Mouse (Mus musculus): ENCODE results near the gene Ecel1. TPM values are rescaled to one million over a fixed set of nuclear protein-coding genes. Genes with fewer than 3 reads are reported as not detected.

The Ecel1 gene
- total RNA-seq (2014; fragmentation: Nextera tagmentation) = not detected in 2 replicates
- total RNA-seq (2017) = not detected in 2 replicates

- ATAC-seq (replicated peaks; ENCODE audit: low FRiP score, low TSS enrichment, poor library complexity, severe bottlenecking) = no peak
Measured at GRCm38 (mm10) chr1:87156199-87156587, at the start of gene Ecel1. Ecel1 (minus strand) TSS chr1:87156521.

GRCm38 (mm10) chr1:87205502-87205901, 49.2 kb upstream of the Ecel1 start:
- no peak for ATAC-seq (replicated peaks; ENCODE audit: low FRiP score, low TSS enrichment, poor library complexity, severe bottlenecking)

GRCm38 (mm10) chr1:87205038-87205437, 48.7 kb upstream of the Ecel1 start:
- no peak for ATAC-seq (replicated peaks; ENCODE audit: low FRiP score, low TSS enrichment, poor library complexity, severe bottlenecking)

- ATAC-seq (replicated peaks; ENCODE audit: low FRiP score, low TSS enrichment, poor library complexity, severe bottlenecking) = no peak
Measured at GRCm38 (mm10) chr1:87204465-87204864, 48.1 kb upstream of the Ecel1 start, which contains the start of gene Chrng. Chrng (plus strand) TSS chr1:87204657.

GRCm38 (mm10) chr1:87203779-87204178, 47.5 kb upstream of the Ecel1 start:
- no peak for ATAC-seq (replicated peaks; ENCODE audit: low FRiP score, low TSS enrichment, poor library complexity, severe bottlenecking)

GRCm38 (mm10) chr1:87201848-87202247, 45.5 kb upstream of the Ecel1 start:
- ATAC-seq (replicated peaks; ENCODE audit: low FRiP score, low TSS enrichment, poor library complexity, severe bottlenecking) = no peak

GRCm38 (mm10) chr1:87200811-87201210, 44.5 kb upstream of the Ecel1 start:
- ATAC-seq (replicated peaks; ENCODE audit: low FRiP score, low TSS enrichment, poor library complexity, severe bottlenecking) = no peak

- no peak for ATAC-seq (replicated peaks; ENCODE audit: low FRiP score, low TSS enrichment, poor library complexity, severe bottlenecking)
Measured at GRCm38 (mm10) chr1:87198119-87199065, 42.1 kb upstream of the Ecel1 start.

GRCm38 (mm10) chr1:87197296-87197695, 41.0 kb upstream of the Ecel1 start:
- ATAC-seq (replicated peaks; ENCODE audit: low FRiP score, low TSS enrichment, poor library complexity, severe bottlenecking) = no peak

- ATAC-seq (replicated peaks; ENCODE audit: low FRiP score, low TSS enrichment, poor library complexity, severe bottlenecking) = no peak
Measured at GRCm38 (mm10) chr1:87190429-87190828, 34.1 kb upstream of the Ecel1 start, which contains the start of gene Chrnd. Chrnd (plus strand) TSS chr1:87190607.

GRCm38 (mm10) chr1:87187037-87187355, 30.7 kb upstream of the Ecel1 start:
- no peak for ATAC-seq (replicated peaks; ENCODE audit: low FRiP score, low TSS enrichment, poor library complexity, severe bottlenecking)

GRCm38 (mm10) chr1:87186261-87187036, 30.1 kb upstream of the Ecel1 start:
- no peak for ATAC-seq (replicated peaks; ENCODE audit: low FRiP score, low TSS enrichment, poor library complexity, severe bottlenecking)

GRCm38 (mm10) chr1:87185526-87185925, 29.2 kb upstream of the Ecel1 start:
- no peak for ATAC-seq (replicated peaks; ENCODE audit: low FRiP score, low TSS enrichment, poor library complexity, severe bottlenecking)

GRCm38 (mm10) chr1:87184751-87185139, 28.4 kb upstream of the Ecel1 start:
- peak; percentile 51 for ATAC-seq (replicated peaks; ENCODE audit: low FRiP score, low TSS enrichment, poor library complexity, severe bottlenecking)

- ATAC-seq (replicated peaks; ENCODE audit: low FRiP score, low TSS enrichment, poor library complexity, severe bottlenecking) = no peak
Measured at GRCm38 (mm10) chr1:87183998-87184750, 27.9 kb upstream of the Ecel1 start.

- no peak for ATAC-seq (replicated peaks; ENCODE audit: low FRiP score, low TSS enrichment, poor library complexity, severe bottlenecking)
Measured at GRCm38 (mm10) chr1:87183013-87183412, 26.7 kb upstream of the Ecel1 start, which contains the start of gene Prss56. Prss56 (plus strand) TSS chr1:87183313.

- ATAC-seq (replicated peaks; ENCODE audit: low FRiP score, low TSS enrichment, poor library complexity, severe bottlenecking) = no peak
Measured at GRCm38 (mm10) chr1:87180896-87181295, 24.6 kb upstream of the Ecel1 start.

- ATAC-seq (replicated peaks; ENCODE audit: low FRiP score, low TSS enrichment, poor library complexity, severe bottlenecking) = peak; percentile 77
Measured at GRCm38 (mm10) chr1:87175852-87176292, 19.6 kb upstream of the Ecel1 start.
